23 mouse cellular contexts compared by ENCODE assay signal in genomic region chr6:90804646-90805045, GRCm38 (mm10).
"Had no signal": no experiment of that assay in that cellular context is flagged by ENCODE, and none has a peak within 500 bp of the region (broad histone marks: within the 10 kb centered on the region; RNA-seq: fewer than 3 reads in every experiment).

No protein-coding gene starts in this region.

- H3K4me2 ChIP-seq: kidney, embryonic 15.5 days; liver, embryonic 12.5 days; liver, embryonic 15.5 days; midbrain, embryonic 13.5 days; neural tube, embryonic 13.5 days; stomach, embryonic 15.5 days had no signal

- H3K9ac ChIP-seq: kidney, embryonic 15.5 days; liver, embryonic 12.5 days; liver, embryonic 15.5 days; midbrain, embryonic 13.5 days; neural tube, embryonic 13.5 days; stomach, embryonic 15.5 days had no signal

- H3K9me3 ChIP-seq: kidney, embryonic 15.5 days; liver, embryonic 12.5 days; liver, embryonic 15.5 days; megakaryocyte, embryonic 14.5 days; midbrain, embryonic 10.5 days; midbrain, embryonic 13.5 days; neural tube, embryonic 13.5 days; stomach, embryonic 15.5 days had no signal

- H3K36me3 ChIP-seq: kidney, embryonic 15.5 days; liver, embryonic 12.5 days; liver, embryonic 15.5 days; midbrain, embryonic 10.5 days; midbrain, embryonic 13.5 days; neural tube, embryonic 13.5 days; stomach, embryonic 15.5 days had no signal

- ATAC-seq: liver, embryonic 12.5 days; lung, postnatal 0 days; midbrain, embryonic 13.5 days; midbrain, embryonic 16.5 days had no signal

- H3K4me3 ChIP-seq: kidney, embryonic 15.5 days; liver, embryonic 12.5 days; liver, embryonic 15.5 days; megakaryocyte, embryonic 14.5 days; midbrain, embryonic 10.5 days; midbrain, embryonic 13.5 days; myocyte; neural tube, embryonic 13.5 days; stomach, embryonic 15.5 days had no signal

- H3K27me3 ChIP-seq: neural tube, embryonic 13.5 days; stomach, embryonic 15.5 days had no signal

- DNase-seq: kidney, adult 11 months; kidney, adult 8-10 months; kidney, postnatal 10 days; layer of hippocampus, adult 9-11 months; liver; lung, adult 18-20 months; retina, postnatal 1 day; right cerebral cortex, postnatal 25 days; spleen, adult 18-20 months; thymus, postnatal 14 days; thymus, postnatal 4 days had no signal

- H3K4me1 ChIP-seq: liver, embryonic 15.5 days had no signal

- H3K27ac ChIP-seq: kidney, embryonic 15.5 days; liver, embryonic 12.5 days; liver, embryonic 15.5 days; macrophage; midbrain, embryonic 10.5 days; midbrain, embryonic 13.5 days; neural tube, embryonic 13.5 days; stomach, embryonic 15.5 days had no signal
